Mouse (Mus musculus): Measurements from ENCODE around the gene Triobp. TPM values are rescaled to one million over a fixed set of nuclear protein-coding genes. Genes with fewer than 3 reads are reported as not detected.
A peak's percentile ranks its signal among the peaks of the same experiment; 100 is the strongest.

Triobp gene
- polyA plus RNA-seq, 1 experiment from 2014 or later, result 33.0 TPM

DNA sequence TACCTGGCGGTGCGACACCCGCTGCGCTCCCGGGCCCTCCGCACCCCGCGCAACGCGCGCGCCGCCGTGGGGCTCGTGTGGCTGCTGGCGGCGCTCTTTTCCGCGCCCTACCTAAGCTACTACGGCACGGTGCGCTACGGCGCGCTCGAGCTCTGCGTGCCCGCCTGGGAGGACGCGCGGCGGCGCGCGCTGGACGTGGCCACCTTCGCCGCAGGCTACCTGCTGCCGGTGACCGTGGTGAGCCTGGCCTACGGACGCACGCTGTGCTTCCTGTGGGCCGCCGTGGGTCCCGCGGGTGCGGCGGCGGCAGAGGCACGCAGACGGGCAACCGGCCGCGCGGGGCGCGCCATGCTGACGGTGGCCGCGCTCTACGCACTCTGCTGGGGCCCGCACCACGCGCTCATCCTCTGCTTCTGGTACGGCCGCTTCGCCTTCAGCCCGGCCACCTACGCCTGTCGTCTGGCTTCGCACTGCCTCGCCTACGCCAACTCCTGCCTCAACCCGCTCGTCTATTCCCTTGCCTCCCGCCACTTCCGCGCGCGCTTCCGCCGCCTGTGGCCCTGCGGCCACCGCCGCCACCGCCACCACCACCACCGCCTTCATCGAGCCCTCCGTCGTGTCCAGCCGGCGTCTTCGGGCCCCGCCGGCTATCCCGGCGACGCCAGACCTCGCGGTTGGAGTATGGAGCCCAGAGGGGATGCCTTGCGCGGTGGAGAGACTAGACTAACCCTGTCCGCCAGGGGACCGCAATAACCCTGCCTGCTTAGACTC, 95.4 kb downstream of the Triobp start:
- peak; percentile 44 for DNase-seq (ENCODE audit: low spot score)
- H3K9me3 ChIP-seq (replicated peaks; ENCODE audit: low read length), result no peaks in the 10 kb centered on the region
- H3K27ac ChIP-seq, result no peak overlapping the region
- peak overlapping the region; percentile 59 for H3K9ac ChIP-seq (ENCODE audit: low read depth, low read length)
- WGBS, result 1% methylated on average over 104 of the region's 105 CpGs
- TF ChIP-seq CTCF (IDR thresholded peaks at IDR 0.05; ENCODE audit: low read depth), result peak; percentile 14; the same call in 1 of the 2 replicates
- peaks cover 30% of the 10 kb centered on the region; the same call in 1 of the 2 replicates for H3K4me1 ChIP-seq (replicated peaks; ENCODE audit: insufficient read depth, low read length)
- peak overlapping the region; percentile 94 for H3K4me2 ChIP-seq (ENCODE audit: low read length)
- H3K4me3 ChIP-seq (replicated peaks; ENCODE audit: low read depth, low read length), result peak overlapping the region; percentile 51
- no peak for ATAC-seq (replicated peaks; ENCODE audit: low FRiP score, low read depth)
- H3K36me3 ChIP-seq (ENCODE audit: insufficient read depth, low read length), result no peaks in the 10 kb centered on the region
- H3K27me3 ChIP-seq (ENCODE audit: insufficient read depth, low read length), result peaks cover 12% of the 10 kb centered on the region

DNA sequence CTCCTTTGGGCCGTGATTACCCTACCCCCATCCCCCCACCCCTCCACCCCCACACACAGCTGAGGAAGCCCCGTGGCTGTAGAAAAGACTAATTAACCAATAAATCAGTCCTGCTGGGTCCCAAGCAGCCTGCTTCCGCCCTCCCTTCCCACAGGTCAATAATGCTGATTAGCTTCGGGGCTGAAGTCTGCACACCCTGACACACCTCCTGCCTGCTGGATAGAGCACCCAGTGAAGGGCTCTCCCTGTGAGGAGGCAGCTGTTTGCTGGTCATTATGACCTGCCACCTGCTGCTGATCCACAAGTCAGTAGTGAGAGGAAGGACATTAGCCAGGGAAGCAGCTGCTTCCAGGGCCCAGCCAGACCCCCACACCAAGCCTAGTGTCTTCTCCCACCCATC, 97.3 kb downstream of the Triobp start:
- Histone ChIP-seq H3K9me3 (replicated peaks; ENCODE audit: low read length) (no peaks in the 10 kb centered on the region), H3K27ac (no peak overlapping the region), H3K4me3 (replicated peaks; ENCODE audit: low read depth, low read length) (no peak overlapping the region), H3K4me2 (ENCODE audit: low read length) (no peak overlapping the region), H3K9ac (ENCODE audit: low read depth, low read length) (no peak overlapping the region), H3K27me3 (ENCODE audit: insufficient read depth, low read length) (peaks cover 12% of the 10 kb centered on the region), H3K36me3 (ENCODE audit: insufficient read depth, low read length) (no peaks in the 10 kb centered on the region), H3K4me1 (replicated peaks; ENCODE audit: insufficient read depth, low read length) (peaks cover 30% of the 10 kb centered on the region; the same call in 1 of the 2 replicates)
- ATAC-seq (replicated peaks; ENCODE audit: low FRiP score, low read depth), result no peak
- no peak for TF ChIP-seq CTCF (IDR thresholded peaks at IDR 0.05; ENCODE audit: low read depth)
- DNase-seq (ENCODE audit: low spot score), result peak; percentile 28
- 13% methylated on average over 4 of the region's 4 CpGs for WGBS

GRCm38 (mm10) chr15:79048186-79048585, 100.7 kb downstream of the Triobp start:
- no peak for TF ChIP-seq CTCF (IDR thresholded peaks at IDR 0.05; ENCODE audit: low read depth)
- Histone ChIP-seq H3K9ac (ENCODE audit: low read depth, low read length) (no peak overlapping the region), H3K4me3 (replicated peaks; ENCODE audit: low read depth, low read length) (no peak overlapping the region), H3K36me3 (ENCODE audit: insufficient read depth, low read length) (0 out of 2 replicates have a peak, but pooled peaks cover under 1% of the 10 kb centered on the region), H3K27ac (no peak overlapping the region), H3K4me2 (ENCODE audit: low read length) (no peak overlapping the region), H3K27me3 (ENCODE audit: insufficient read depth, low read length) (0 out of 2 replicates have a peak, but pooled peaks cover 2% of the 10 kb centered on the region), H3K4me1 (replicated peaks; ENCODE audit: insufficient read depth, low read length) (peaks cover 11% of the 10 kb centered on the region; the same call in 1 of the 2 replicates), H3K9me3 (replicated peaks; ENCODE audit: low read length) (no peaks in the 10 kb centered on the region)
- ATAC-seq (replicated peaks; ENCODE audit: low FRiP score, low read depth) (no peak), DNase-seq (ENCODE audit: low spot score) (no peak)
- 63% methylated on average over 4 of the region's 4 CpGs for WGBS

DNA sequence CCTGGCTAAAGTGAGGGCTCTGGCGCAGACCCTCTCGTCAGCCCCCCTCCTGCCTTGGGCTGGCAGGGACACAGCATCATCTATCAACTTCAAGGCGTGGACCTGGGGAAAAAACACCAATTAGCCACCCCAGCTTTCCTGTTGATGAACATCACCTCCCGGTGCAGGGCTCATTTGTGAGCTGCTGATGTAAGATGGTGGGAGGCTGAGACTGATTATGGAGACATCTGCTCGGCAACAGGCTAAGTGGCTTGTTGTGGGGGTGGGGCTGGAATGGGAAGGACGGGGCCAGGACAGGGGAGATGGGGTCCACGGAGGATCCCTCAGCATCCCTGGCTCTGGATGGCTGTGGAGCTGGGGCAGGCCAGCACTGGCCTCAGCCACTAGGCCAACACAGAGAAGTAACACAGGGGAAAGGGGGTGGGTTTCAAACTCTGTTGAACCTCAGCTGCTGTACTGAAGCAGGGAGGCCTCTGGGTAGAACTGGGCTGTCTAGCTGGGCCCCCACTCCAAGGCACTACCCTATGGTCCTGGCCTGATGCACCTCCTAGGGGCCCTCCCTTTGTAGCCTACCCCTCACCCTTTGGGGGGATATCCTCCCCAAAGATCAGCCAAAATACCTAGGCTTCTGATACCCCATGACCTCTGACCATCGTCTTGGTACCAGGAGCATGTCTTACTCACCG, 102.8 kb downstream of the Triobp start:
- Histone ChIP-seq H3K36me3 (ENCODE audit: insufficient read depth, low read length) (peaks cover 22% of the 10 kb centered on the region), H3K27me3 (ENCODE audit: insufficient read depth, low read length) (no peaks in the 10 kb centered on the region), H3K4me1 (replicated peaks; ENCODE audit: insufficient read depth, low read length) (0 out of 2 replicates have a peak, but pooled peaks cover 3% of the 10 kb centered on the region), H3K4me3 (replicated peaks; ENCODE audit: low read depth, low read length) (no peak overlapping the region), H3K9me3 (replicated peaks; ENCODE audit: low read length) (no peaks in the 10 kb centered on the region), H3K4me2 (ENCODE audit: low read length) (no peak overlapping the region), H3K9ac (ENCODE audit: low read depth, low read length) (no peak overlapping the region), H3K27ac (peak overlapping the region; percentile 87)
- ATAC-seq (replicated peaks; ENCODE audit: low FRiP score, low read depth), result no peak
- no peak for TF ChIP-seq CTCF (IDR thresholded peaks at IDR 0.05; ENCODE audit: low read depth)
- WGBS, result 62% methylated on average over 9 of the region's 9 CpGs
- DNase-seq (ENCODE audit: low spot score), result no peak

GRCm38 (mm10) chr15:79050964-79051363, 103.4 kb downstream of the Triobp start:
- Histone ChIP-seq H3K9ac (ENCODE audit: low read depth, low read length) (0 out of 2 replicates have a peak overlapping the region, but pooled peaks have one; percentile 27), H3K4me2 (ENCODE audit: low read length) (no peak overlapping the region)
- TF ChIP-seq CTCF (IDR thresholded peaks at IDR 0.05; ENCODE audit: low read depth), result no peak

More at GRCm38 (mm10) chr15:79050964-79051363, 103.4 kb downstream of the Triobp start:
- Histone ChIP-seq H3K27ac (peak overlapping the region; percentile 87), H3K9me3 (replicated peaks; ENCODE audit: low read length) (no peaks in the 10 kb centered on the region), H3K27me3 (ENCODE audit: insufficient read depth, low read length) (no peaks in the 10 kb centered on the region), H3K4me3 (replicated peaks; ENCODE audit: low read depth, low read length) (no peak overlapping the region), H3K4me1 (replicated peaks; ENCODE audit: insufficient read depth, low read length) (0 out of 2 replicates have a peak, but pooled peaks cover 3% of the 10 kb centered on the region), H3K36me3 (ENCODE audit: insufficient read depth, low read length) (peaks cover 28% of the 10 kb centered on the region)
- WGBS, result 68% methylated on average over 2 of the region's 2 CpGs
- ATAC-seq (replicated peaks; ENCODE audit: low FRiP score, low read depth), result no peak
- no peak for DNase-seq (ENCODE audit: low spot score)

Data from kidney, postnatal 0 days (tissue).